ENCODE assay signal across 23 mouse cellular contexts in genomic region chr11:95532353-95533072, GRCm38 (mm10). TPM values are rescaled to one million over a fixed set of nuclear protein-coding genes. Genes with fewer than 3 reads are reported as not detected.
"Had no signal": no experiment of that assay in that cellular context is flagged by ENCODE, and none has a peak within 500 bp of the region (broad histone marks: within the 10 kb centered on the region; RNA-seq: fewer than 3 reads in every experiment).

No protein-coding gene starts in this region.

- DNase-seq: kidney, adult 11 months; kidney, adult 8-10 months; kidney, postnatal 10 days; kidney, postnatal 36 days; layer of hippocampus, postnatal 36 days; left cerebral cortex, postnatal 4 days; liver, postnatal 0 days; lung, embryonic 14.5 days; lung, postnatal 36 days; thymus, postnatal 36 days had no signal

- H3K9ac ChIP-seq: kidney, embryonic 15.5 days; limb, embryonic 12.5 days; limb, embryonic 15.5 days; liver, embryonic 14.5 days; liver, postnatal 0 days; lung, embryonic 14.5 days; midbrain, embryonic 12.5 days; midbrain, embryonic 15.5 days; neural tube, embryonic 12.5 days had no signal

- H3K4me3 ChIP-seq: kidney, embryonic 15.5 days; left cerebral cortex, adult 2 months; limb, embryonic 12.5 days; limb, embryonic 15.5 days; midbrain, embryonic 12.5 days; midbrain, embryonic 15.5 days; myocyte; neural tube, embryonic 12.5 days had no signal

- H3K4me2 ChIP-seq: kidney, embryonic 15.5 days; limb, embryonic 12.5 days; limb, embryonic 15.5 days; liver, embryonic 11.5 days; lung, embryonic 14.5 days; midbrain, embryonic 12.5 days; midbrain, embryonic 15.5 days; neural tube, embryonic 12.5 days had no signal

- H3K27me3 ChIP-seq: midbrain, embryonic 15.5 days; neural tube, embryonic 12.5 days had no signal

- H3K36me3 ChIP-seq: kidney, embryonic 15.5 days; limb, embryonic 12.5 days; limb, embryonic 15.5 days; midbrain, embryonic 12.5 days; midbrain, embryonic 15.5 days; neural tube, embryonic 12.5 days had no signal

- H3K27ac ChIP-seq: kidney, embryonic 15.5 days; left cerebral cortex, adult 2 months; limb, embryonic 12.5 days; limb, embryonic 15.5 days; liver, embryonic 14.5 days; midbrain, embryonic 12.5 days; midbrain, embryonic 15.5 days; neural tube, embryonic 12.5 days had no signal

- H3K9me3 ChIP-seq: kidney, embryonic 15.5 days; limb, embryonic 12.5 days; limb, embryonic 15.5 days; midbrain, embryonic 12.5 days; midbrain, embryonic 15.5 days; neural tube, embryonic 12.5 days had no signal

- H3K4me1 ChIP-seq: midbrain, embryonic 12.5 days; neural tube, embryonic 12.5 days had no signal

- ATAC-seq: liver, postnatal 0 days; midbrain, embryonic 15.5 days had no signal

RNA-seq across cellular contexts. Expression of gene Nxph3, which starts 18.1 kb away (rescaled TPM):
- total RNA-seq: megakaryocyte-erythroid progenitor cell, adult 5-6 weeks; monocyte, adult 5-6 weeks had no signal
- polyA plus RNA-seq: liver, postnatal 0 days; thymus, postnatal 0 days had no signal

RNA-seq across cellular contexts. Expression of gene Ngfr, which starts 55.0 kb away (rescaled TPM):
- total RNA-seq: megakaryocyte-erythroid progenitor cell, adult 5-6 weeks had no signal
